Comparison of ENCODE assay signal across 8 mouse cellular contexts in the genomic region with DNA sequence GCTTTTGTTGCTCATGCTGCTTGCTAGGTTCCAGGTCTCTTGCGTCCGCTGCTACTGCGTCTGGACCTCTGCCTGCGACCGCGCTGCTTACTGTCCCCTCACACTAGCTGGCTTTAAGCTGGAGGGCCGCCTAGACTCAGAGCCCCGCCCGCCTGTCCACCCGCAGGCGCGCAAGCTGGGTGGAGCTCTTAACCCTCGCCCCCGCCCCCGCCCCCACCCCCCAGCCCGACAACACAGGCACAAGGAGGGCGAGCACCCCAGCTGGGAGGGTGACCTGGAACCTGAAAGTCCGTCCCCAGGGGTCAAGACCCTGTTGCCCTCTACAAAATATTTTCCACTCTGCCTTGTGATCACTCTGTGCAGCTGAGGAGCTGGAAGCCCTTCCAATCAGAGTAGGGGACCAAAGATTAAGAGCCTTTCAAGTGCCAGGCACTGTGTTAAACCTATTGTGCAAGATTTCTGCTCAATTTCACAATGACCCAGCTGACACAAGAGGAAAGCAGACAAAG. TPM values are rescaled to one million over a fixed set of nuclear protein-coding genes. Genes with fewer than 3 reads are reported as not detected.
A peak's percentile ranks its signal among the peaks of the same experiment; 100 is the strongest.
DNase-seq lines count a peak whose midpoint lies in the region; ATAC-seq and TF ChIP-seq lines count a peak whose summit lies in the region.

Maob (minus strand) TSS at position 106 of the 509 bp plus-strand sequence.

- H3K4me2 ChIP-seq in hindbrain, embryonic 13.5 days = peak within 1 kb of the TSS; percentile 51
- H3K4me2 ChIP-seq in stomach, postnatal 0 days (replicated peaks; ENCODE audit: low read depth) = peak within 1 kb of the TSS; percentile 45

- intact Hi-C loops in gastrocnemius, adult 2 months (cut with DNase I) = loop anchor here (10.0 kb wide), 1 partner anchor 203 kb away; the partner anchor contains the start of gene Maoa
- intact Hi-C loops in left cerebral cortex, postnatal 36 days (cut with DNase I) = no loop called here

- no peak for TF ChIP-seq EP300 in stomach, postnatal 0 days (optimal IDR thresholded peaks at IDR 0.05)

- peak within 1 kb of the TSS; percentile 67 for H3K4me3 ChIP-seq in gastrocnemius, adult 2 months
- peak within 1 kb of the TSS; percentile 28 for H3K4me3 ChIP-seq in hindbrain, embryonic 13.5 days
- peak within 1 kb of the TSS; percentile 24 for H3K4me3 ChIP-seq in stomach, postnatal 0 days (ENCODE audit: low read depth, low read length)

- H3K27me3 ChIP-seq in hindbrain, embryonic 13.5 days = no peaks in the 10 kb centered on the region
- H3K27me3 ChIP-seq in stomach, postnatal 0 days (ENCODE audit: control insufficient read depth, insufficient read depth, low read length) = no peaks in the 10 kb centered on the region

- H3K9me3 ChIP-seq in hindbrain, embryonic 13.5 days = no peaks in the 10 kb centered on the region
- no peaks in the 10 kb centered on the region for H3K9me3 ChIP-seq in stomach, postnatal 0 days (ENCODE audit: control insufficient read depth, low read length)

- H3K36me3 ChIP-seq in hindbrain, embryonic 13.5 days = no peaks in the 10 kb centered on the region
- H3K36me3 ChIP-seq in stomach, postnatal 0 days (ENCODE audit: control insufficient read depth, insufficient read depth, low read length) = no peaks in the 10 kb centered on the region

- 0 out of 2 replicates have a peak, but pooled peaks have one; percentile 36 for ATAC-seq in hindbrain, embryonic 13.5 days (ENCODE audit: low FRiP score)
- peak; percentile 59 for ATAC-seq in stomach, postnatal 0 days (ENCODE audit: low FRiP score, low TSS enrichment)

- no peak for TF ChIP-seq CTCF in gastrocnemius, adult 2 months (IDR thresholded peaks at IDR 0.05)
- no peak for TF ChIP-seq CTCF in stomach, postnatal 0 days (IDR thresholded peaks at IDR 0.05; ENCODE audit: low read depth)

- peak within 1 kb of the TSS; percentile 29; the same call in 1 of the 2 replicates for H3K9ac ChIP-seq in hindbrain, embryonic 13.5 days
- peak within 1 kb of the TSS; percentile 31; the same call in 1 of the 2 replicates for H3K9ac ChIP-seq in stomach, postnatal 0 days (ENCODE audit: low read length)

- peak within 1 kb of the TSS; percentile 53; the same call in 1 of the 2 replicates for H3K27ac ChIP-seq in gastrocnemius, adult 2 months
- H3K27ac ChIP-seq in hindbrain, embryonic 13.5 days = no peak within 1 kb of the TSS
- H3K27ac ChIP-seq in stomach, postnatal 0 days (replicated peaks) = no peak within 1 kb of the TSS

- DNase-seq in ES-CJ7 (ENCODE audit: low read depth, low spot score) = peak; percentile 1
- peak; percentile 43 for DNase-seq in adrenal gland, postnatal 14 days
- peak; percentile 70 for DNase-seq in gastrocnemius, adult 2 months
- DNase-seq in left cerebral cortex, postnatal 36 days (ENCODE audit: low spot score in 2 of 2) = no peak
- peak; percentile 12 for DNase-seq in mesoderm, embryonic 11.5 days (ENCODE audit: low read depth, low spot score)
- peak; percentile 47 for DNase-seq in stomach, postnatal 0 days (ENCODE audit: low spot score)
- no peak for DNase-seq in cerebellum, adult 18-20 months

- H3K4me1 ChIP-seq in hindbrain, embryonic 13.5 days (replicated peaks) = no peaks in the 10 kb centered on the region
- no peaks in the 10 kb centered on the region for H3K4me1 ChIP-seq in stomach, postnatal 0 days (replicated peaks; ENCODE audit: control insufficient read depth, insufficient read depth)

- WGBS in hindbrain, embryonic 13.5 days = 13% methylated on average over 18 of the region's 18 CpGs
- 18% methylated on average over 18 of the region's 18 CpGs for WGBS in stomach, postnatal 0 days

RNA-seq across cellular contexts. Expression of gene Maob, which starts in this region (rescaled TPM):
- 23.8 and 36.1 TPM in 2 replicates for total RNA-seq in adrenal gland, postnatal 14 days (2021)
- total RNA-seq in gastrocnemius, adult 2 months (2021) = 1 to 10 TPM; 6.4 to 9.7 TPM
- 3.0 and 3.1 TPM in 2 replicates for polyA plus RNA-seq in hindbrain, embryonic 13.5 days (2015; fragmentation: Nextera tagmentation; extraction: Ambion mirVana)
- total RNA-seq in left cerebral cortex, postnatal 36 days (2021) = 10 to 100 TPM; 14.3 to 16.3 TPM
- polyA plus RNA-seq in stomach, postnatal 0 days (2015; fragmentation: Nextera tagmentation; extraction: Ambion mirVana) = 17.0 and 18.9 TPM in 2 replicates

Comparison
In these comparisons a context has a peak if more than half of its experiments do, and no peak if none do; other contexts are left out.
1. DNase-seq: peak in ES-CJ7 (single experiment), adrenal gland, postnatal 14 days (single experiment), gastrocnemius, adult 2 months (single experiment), mesoderm, embryonic 11.5 days (single experiment) and stomach, postnatal 0 days (single experiment); none in left cerebral cortex, postnatal 36 days (0 of 2) and cerebellum, adult 18-20 months (0 of 2).
2. Peak in every context shown above with its lines, with median percentiles within 50 percentile points of each other: H3K4me3 ChIP-seq.